Mouse (Mus musculus): ENCODE measurements at regions not wholly inside any gene's neighbourhood (a gene's known extent, or its start where the extent isn't known, plus 50 kb on each side); places are given as distances from the start of the nearest gene placed in this dataset.

DNA sequence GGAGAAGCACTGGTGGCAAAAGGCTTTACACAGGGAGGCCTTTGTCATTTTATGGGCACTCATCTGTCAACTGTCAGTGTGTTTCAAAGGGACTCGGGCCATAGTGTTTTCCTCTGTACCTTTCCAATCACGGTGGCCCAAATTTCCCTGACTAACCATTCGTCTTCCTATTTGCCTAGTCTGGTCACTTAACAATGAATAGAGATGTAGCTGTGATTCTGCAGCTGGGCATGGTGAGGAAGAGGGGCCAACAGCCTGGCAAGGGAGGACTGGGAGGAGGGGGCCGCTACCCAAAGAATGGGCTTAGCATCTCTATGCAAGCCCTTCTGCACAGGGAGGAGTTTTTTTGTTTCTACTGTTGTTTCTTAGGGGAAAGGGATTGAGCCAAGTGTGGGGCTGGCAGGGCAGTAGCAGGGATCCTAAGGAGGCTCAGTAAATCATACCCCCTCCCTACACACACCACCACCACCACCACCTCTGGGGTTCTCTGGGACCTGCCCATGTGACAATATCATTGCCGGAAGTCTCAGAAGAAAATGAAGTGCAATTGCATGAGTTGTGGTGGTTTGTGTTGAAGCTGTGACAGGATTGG is 367.2 kb downstream of the Nkx6-1 start:
- DNase-seq (ENCODE audit: low read depth, low spot score), result no peak

GRCm38 (mm10) chr5:101295941-101296340 is 368.9 kb downstream of the Nkx6-1 start:
- DNase-seq (ENCODE audit: low read depth, low spot score), result no peak

GRCm38 (mm10) chr5:101294031-101294430 is 370.8 kb downstream of the Nkx6-1 start:
- DNase-seq (ENCODE audit: low read depth, low spot score), result no peak

GRCm38 (mm10) chr5:101288358-101288757 is 376.4 kb downstream of the Nkx6-1 start:
- DNase-seq (ENCODE audit: low read depth, low spot score), result peak; percentile 18

DNA sequence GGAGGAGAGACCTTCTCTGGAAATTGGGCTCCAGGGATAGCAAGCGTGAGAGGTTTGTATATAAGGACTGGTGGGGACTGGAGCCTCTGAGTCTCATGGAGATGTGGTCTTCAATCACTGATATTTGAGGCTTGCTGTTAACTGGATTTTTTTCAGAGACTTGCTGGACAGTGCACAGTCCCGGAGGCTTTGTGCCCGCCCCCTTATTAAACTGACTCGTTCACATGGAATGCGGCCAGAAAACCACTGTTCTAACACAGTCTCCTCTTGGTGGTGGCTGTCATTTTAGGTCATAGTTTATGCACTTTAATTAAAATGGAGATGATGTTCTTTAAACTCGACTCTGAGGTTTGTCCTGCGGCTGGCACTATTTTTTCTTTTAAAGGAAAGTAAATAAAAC is 378.9 kb downstream of the Nkx6-1 start:
- no peak for DNase-seq (ENCODE audit: low read depth, low spot score)

GRCm38 (mm10) chr5:101250474-101250873 is 405.0 kb downstream of the Gpat3 start:
- no peak for DNase-seq (ENCODE audit: low read depth, low spot score)

- DNase-seq (ENCODE audit: low read depth, low spot score), result no peak
Observed at GRCm38 (mm10) chr5:101242651-101243050, 397.1 kb downstream of the Gpat3 start.

DNA sequence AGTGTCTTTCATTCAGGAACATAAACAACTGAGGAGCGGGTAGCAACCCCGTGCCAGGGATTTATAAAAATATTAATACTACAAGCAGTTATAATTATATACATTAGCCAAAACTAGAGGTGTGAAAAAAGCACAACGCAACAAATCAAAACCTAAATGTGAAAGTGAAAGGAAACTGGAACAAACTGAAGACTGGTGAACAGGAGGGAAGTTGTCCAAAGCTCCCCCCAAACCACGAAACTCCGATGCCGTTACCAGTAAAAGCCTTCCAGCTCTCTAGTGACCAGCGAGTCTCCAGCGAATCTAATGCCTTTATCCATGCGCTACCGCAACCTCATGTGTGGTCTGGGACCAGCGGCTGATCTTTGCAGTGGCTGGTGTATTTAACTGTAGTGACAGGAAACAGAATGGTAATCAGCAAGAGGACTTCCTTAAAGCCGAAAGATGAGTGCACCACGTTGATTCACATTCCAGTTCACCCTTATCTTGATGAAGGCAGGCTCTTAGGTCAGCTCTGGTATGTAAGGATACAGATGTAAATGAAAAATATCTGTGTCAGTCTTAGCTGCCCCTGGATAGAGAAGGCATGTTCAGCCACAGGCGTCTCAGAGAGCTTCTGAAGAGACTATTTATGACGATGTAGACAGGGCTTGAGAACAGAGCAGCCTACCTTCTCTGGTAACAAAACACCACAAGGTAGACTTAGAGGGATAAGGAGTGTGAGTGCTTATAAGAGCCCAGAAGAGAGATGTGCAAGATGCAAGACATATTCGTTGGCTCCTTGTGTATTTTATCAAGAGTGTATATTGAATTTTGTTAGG is 394.0 kb downstream of the Gpat3 start:
- no peak for DNase-seq (ENCODE audit: low read depth, low spot score)

DNA sequence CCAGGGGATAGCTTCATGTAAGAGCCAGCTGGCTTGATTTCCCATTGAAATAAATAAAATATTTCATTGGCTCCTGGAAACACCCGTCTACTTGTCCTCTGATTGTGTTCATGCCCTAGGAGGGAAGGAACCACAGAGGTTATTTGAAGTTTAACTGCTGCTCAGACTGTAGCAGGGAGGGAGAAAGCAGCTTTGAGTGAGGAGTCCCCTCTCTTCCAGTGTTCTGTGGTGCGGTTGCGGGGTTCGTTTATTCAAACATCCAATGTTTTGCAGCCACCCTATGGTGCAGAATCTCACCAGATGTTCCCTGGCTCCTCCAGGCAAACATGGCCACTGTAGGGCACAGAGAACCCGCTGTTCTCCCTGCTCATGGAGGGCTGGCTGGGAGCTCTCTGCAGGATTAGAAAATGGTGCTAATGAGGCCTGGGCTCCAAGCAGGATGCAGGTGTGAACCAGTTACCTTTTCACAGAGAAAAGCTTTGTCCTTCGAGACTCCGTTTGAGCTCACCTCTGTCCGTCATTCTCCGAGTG is 390.7 kb downstream of the Gpat3 start:
- no peak for DNase-seq (ENCODE audit: low read depth, low spot score)

- no peak for DNase-seq (ENCODE audit: low read depth, low spot score)
Observed at GRCm38 (mm10) chr5:101222390-101222789, 376.9 kb downstream of the Gpat3 start.

DNA sequence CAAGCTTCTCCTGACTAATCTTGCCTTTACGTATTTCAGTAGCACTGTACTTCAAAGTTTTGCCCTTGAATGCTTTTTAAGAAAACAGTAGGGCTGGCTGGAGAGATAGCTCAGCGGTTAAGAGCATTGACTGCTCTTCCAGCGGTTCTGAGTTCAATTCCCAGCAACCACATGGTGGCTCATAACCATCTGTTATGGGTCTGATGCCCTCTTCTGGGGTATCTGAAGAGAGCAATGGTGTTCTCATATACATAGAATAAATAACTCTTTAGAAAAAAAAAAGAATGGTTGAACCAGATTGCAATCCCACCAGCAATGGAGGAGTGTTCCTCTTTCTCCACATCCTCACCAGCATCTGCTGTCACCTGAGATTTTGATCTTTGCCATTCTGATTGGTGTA is 372.6 kb downstream of the Gpat3 start:
- DNase-seq (ENCODE audit: low read depth, low spot score), result no peak

DNA sequence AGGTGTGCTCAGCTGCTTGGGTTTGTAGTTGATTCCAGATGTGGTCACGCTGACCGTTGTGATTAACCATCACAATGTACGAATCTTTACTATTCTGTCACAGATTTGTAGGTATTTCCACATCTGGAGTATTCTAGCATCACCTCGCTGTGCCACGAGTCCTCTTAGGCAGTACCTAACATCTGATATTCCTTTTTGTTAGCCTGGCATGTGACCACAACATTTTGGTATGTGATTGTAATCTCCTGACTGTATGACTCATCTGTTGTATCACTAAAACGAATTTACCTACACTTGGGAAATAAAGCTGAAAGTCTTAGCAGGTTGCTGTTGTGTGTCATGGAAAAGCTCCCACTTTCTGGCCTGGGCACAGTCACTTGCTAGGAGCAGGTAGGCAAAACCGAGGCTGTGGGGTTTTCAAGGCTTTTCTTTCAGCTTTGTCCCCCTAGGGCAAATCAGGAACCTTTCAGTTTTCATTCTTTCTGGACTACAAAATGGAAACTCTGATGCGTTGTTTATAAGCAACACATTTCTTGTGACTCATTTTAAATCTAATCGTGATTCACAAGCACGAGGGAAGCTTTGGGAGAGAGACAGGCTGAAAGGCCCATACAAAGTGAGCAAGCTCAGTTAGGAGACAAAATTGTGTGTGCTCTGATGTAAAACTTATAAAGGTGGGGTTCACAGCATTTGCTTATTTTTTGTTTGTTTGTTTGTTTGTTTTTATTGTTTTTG is 371.5 kb downstream of the Gpat3 start:
- DNase-seq (ENCODE audit: low read depth, low spot score), result no peak

DNA sequence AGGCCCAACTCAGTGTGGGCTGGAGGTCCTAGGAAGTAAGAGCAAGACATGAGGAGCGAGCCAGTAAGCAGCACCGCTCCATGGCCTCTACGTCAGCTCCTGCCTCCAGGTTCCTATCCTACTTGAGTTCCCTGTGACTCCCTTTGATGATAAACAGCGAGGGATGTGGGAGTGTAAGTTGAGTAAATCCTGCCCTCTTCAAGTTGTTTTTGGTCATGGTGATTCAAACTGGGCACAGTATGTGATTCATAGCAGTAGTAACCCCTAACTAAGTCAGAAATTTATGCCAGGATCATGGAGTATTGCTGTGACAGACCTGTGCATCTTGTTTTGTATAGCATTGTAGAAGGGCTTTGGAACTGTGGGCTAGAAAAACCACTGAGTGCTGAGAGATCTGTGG is 366.5 kb downstream of the Gpat3 start:
- DNase-seq (ENCODE audit: low read depth, low spot score), result no peak

DNA sequence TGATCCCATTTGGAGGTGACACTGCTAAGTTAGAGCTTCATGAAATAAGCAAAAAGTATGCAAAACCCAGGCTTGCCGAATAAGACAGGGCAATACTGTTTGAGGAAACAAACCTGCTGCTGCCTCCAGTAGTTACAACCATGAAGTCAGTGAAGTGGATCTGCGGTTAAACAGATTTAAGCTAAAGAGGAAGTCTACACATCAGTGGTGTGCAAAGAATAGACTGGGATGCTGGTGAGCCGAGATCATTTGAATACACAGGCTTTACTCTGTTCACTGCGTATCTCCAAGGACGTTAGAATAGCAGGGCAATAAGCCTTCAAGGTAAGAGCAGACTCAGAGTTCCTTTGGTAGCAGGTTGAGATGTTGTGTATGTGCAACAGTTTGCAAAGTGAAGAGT is 362.6 kb downstream of the Gpat3 start:
- DNase-seq (ENCODE audit: low read depth, low spot score), result no peak

GRCm38 (mm10) chr5:101195501-101195900 is 350.0 kb downstream of the Gpat3 start:
- DNase-seq (ENCODE audit: low read depth, low spot score), result no peak

DNA sequence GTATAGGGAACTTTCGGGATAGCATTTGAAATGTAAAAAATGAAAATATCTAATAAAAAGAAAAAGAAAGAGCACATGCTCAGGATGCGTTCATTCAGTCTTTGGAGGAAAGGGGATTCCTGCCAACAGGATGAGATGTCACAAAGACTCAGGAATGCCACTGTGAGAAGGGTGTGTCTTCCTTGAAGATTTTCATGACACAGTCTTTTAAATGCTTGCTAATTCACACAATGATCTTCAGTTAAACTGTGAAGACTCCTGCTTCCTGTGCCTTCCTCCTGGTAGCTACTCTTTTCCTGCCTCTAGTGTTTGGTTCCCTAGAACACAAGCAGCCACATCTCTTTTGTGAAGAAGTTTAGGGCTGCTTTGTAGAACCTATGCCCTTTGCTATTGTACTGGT is 345.5 kb downstream of the Gpat3 start:
- no peak for DNase-seq (ENCODE audit: low read depth, low spot score)

- DNase-seq (ENCODE audit: low read depth, low spot score), result no peak
Observed at GRCm38 (mm10) chr5:101173183-101173582, 327.7 kb downstream of the Gpat3 start.

- no peak for DNase-seq (ENCODE audit: low read depth, low spot score)
Observed at GRCm38 (mm10) chr5:101172782-101173181, 327.3 kb downstream of the Gpat3 start.

- DNase-seq (ENCODE audit: low read depth, low spot score), result no peak
Observed at GRCm38 (mm10) chr5:101169074-101169473, 323.6 kb downstream of the Gpat3 start.

DNA sequence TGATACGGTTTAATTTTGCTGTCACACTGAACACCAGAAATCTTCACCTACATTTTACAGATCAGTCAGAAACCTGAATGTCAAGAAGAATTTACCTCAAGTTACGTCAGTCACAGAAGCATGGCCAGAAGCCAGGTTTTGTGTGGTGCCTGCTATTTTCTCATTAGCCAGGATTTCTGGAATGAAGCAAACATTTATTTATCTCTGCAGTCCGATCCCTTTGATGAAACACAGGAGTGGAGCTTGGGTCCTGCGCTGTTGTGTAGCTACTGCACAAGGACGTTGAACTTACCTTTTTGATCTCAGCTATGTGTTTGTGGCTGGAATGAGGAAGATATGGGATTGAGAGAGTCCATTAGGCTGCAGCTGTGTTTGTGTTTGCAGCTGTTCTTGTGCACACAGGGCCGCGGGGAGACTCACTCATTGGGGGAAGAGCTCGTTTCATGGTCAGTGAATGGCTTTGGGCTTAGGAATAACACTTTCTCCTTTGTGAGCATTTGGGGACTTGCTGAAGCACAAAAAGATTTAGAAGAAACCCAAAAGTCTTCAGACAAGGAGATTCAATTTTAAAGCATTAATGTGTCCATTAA is 318.2 kb downstream of the Gpat3 start:
- no peak for DNase-seq (ENCODE audit: low read depth, low spot score)

DNA sequence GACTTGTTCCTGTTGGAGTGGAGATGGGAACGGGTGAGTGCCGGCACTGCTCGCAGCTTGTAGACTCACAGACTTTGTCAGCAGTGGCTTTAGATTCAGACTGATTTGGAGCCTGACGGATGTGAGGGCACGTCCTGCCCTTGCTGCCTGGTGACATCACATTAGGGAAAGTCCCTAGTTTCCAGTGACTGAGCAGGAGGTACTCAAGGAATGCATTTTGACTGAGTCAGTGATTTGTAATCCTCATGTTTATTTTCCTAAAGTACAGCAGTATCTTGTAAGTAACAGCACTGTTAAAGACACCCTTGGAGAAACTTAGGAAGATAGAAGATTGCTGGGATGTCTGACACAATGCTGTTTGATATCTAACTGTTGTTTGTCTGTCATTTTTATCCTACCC is 317.6 kb downstream of the Gpat3 start:
- DNase-seq (ENCODE audit: low read depth, low spot score), result no peak

DNA sequence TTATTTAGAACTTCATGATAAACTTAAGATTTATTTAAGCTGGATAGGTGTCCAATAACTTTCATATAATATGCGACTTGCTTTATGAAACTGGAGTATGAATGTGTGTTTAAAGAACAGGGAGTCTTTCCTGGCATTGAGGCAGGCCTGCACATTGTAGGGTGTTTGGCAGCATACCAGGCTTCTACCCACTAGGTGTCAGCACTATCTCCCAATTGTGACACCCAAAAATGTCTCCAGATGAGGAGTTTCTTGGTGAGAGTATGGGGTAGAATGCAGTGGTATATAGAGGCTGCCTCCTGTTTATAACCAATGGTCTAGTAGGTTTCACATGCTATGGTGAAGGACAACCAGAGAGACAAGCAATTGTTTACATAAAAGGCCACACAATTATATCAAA is 311.9 kb downstream of the Gpat3 start:
- DNase-seq (ENCODE audit: low read depth, low spot score), result no peak
